Mouse (Mus musculus) ES-Bruce4 (cell line): ENCODE results near the gene Plppr3. TPM values are rescaled to one million over a fixed set of nuclear protein-coding genes. Genes with fewer than 3 reads are reported as not detected.
A peak's percentile ranks its signal among the peaks of the same experiment; 100 is the strongest.

Source experiments
- H3K27ac ChIP-seq: 2 replicates; pipeline ENCODE4 v1.5.1; 2012; ENCODE audit warnings: low read length, inconsistent platforms; ENCODE audit not compliant: insufficient read depth
- H3K27me3 ChIP-seq: 2 replicates; pipeline ENCODE4 v1.6.1; 2012; ENCODE audit warnings: mild to moderate bottlenecking, low read length, inconsistent platforms; ENCODE audit not compliant: control insufficient read depth, poor library complexity, insufficient read depth, severe bottlenecking
- H3K36me3 ChIP-seq: 2 replicates; pipeline ENCODE4 v1.6.1; 2012; ENCODE audit warnings: inconsistent platforms, mild to moderate bottlenecking, low read length, moderate library complexity; ENCODE audit not compliant: control insufficient read depth, poor library complexity, insufficient read depth, severe bottlenecking
- H3K4me1 ChIP-seq: one replicate; pipeline ENCODE4 v1.8.1; 2011; ENCODE audit warnings: low read length; ENCODE audit not compliant: control insufficient read depth, insufficient read depth
- H3K4me3 ChIP-seq: 2 replicates; pipeline ENCODE4 v1.5.1; 2011; ENCODE audit warnings: low read depth, mild to moderate bottlenecking, low read length
- H3K9ac ChIP-seq: 2 replicates; pipeline ENCODE4 v1.6.1; 2012; ENCODE audit warnings: low read depth, mild to moderate bottlenecking, inconsistent platforms; ENCODE audit not compliant: poor library complexity, severe bottlenecking
- H3K9me3 ChIP-seq: replicated peaks from 2 replicates; pipeline ENCODE4 v1.6.1; 2012; ENCODE audit warnings: mild to moderate bottlenecking, low read length, inconsistent platforms; ENCODE audit not compliant: control insufficient read depth, poor library complexity, insufficient read depth, severe bottlenecking
- CTCF ChIP-seq: IDR thresholded peaks from one replicate; pipeline ENCODE4 v1.8.1; 2011; ENCODE audit warnings: low read depth, low read length
- EP300 ChIP-seq: IDR thresholded peaks from 2 replicates; pipeline ENCODE4 v1.6.1; 2011; ENCODE audit warnings: low read depth, low read length; ENCODE audit not compliant: insufficient read depth
- POLR2A ChIP-seq: IDR thresholded peaks from one replicate; pipeline ENCODE4 v1.8.1; 2011; ENCODE audit warnings: low read length; ENCODE audit not compliant: insufficient read depth
- polyA plus RNA-seq: library from polyadenylated mRNA; stranded (reverse); fragments of >200 nt; gene quantifications from 2 replicates; pipeline ENCODE4 v1.2.4, GENCODE M21; 2011; ENCODE audit warnings: low read depth; ENCODE audit not compliant: missing spikeins, insufficient read depth, insufficient read length

Plppr3 gene
- polyA plus RNA-seq, 1 experiment = 6.4 TPM

- TF ChIP-seq POLR2A = no peak
- TF ChIP-seq EP300 = no peak
- no peak for TF ChIP-seq CTCF
- H3K27me3 ChIP-seq = no peaks in the 10 kb centered on the region
- H3K9me3 ChIP-seq = no peaks in the 10 kb centered on the region
- H3K4me3 ChIP-seq = no peak overlapping the region
- no peak overlapping the region for H3K9ac ChIP-seq
- H3K36me3 ChIP-seq = no peaks in the 10 kb centered on the region
- no peaks in the 10 kb centered on the region for H3K4me1 ChIP-seq
- no peak overlapping the region for H3K27ac ChIP-seq
These were observed 33.0 kb upstream of the Plppr3 start for GRCm38 (mm10) chr10:79907415-79907814.

- no peak overlapping the region for H3K9ac ChIP-seq
- H3K36me3 ChIP-seq = no peaks in the 10 kb centered on the region
- no peaks in the 10 kb centered on the region for H3K27me3 ChIP-seq
- no peaks in the 10 kb centered on the region for H3K4me1 ChIP-seq
- TF ChIP-seq POLR2A = no peak
- TF ChIP-seq CTCF = no peak
- TF ChIP-seq EP300 = no peak
- H3K27ac ChIP-seq = no peak overlapping the region
- no peak overlapping the region for H3K4me3 ChIP-seq
- no peaks in the 10 kb centered on the region for H3K9me3 ChIP-seq
These were observed 32.3 kb upstream of the Plppr3 start for GRCm38 (mm10) chr10:79906712-79907111.

- no peak overlapping the region for H3K9ac ChIP-seq
- H3K36me3 ChIP-seq = no peaks in the 10 kb centered on the region
- TF ChIP-seq EP300 (no peak), CTCF (peak; percentile 18)
- H3K27me3 ChIP-seq = no peaks in the 10 kb centered on the region
- no peak overlapping the region for H3K4me3 ChIP-seq
- peaks cover 3% of the 10 kb centered on the region for H3K4me1 ChIP-seq
- H3K9me3 ChIP-seq = no peaks in the 10 kb centered on the region
- no peak overlapping the region for H3K27ac ChIP-seq
These were observed 26.5 kb upstream of the Plppr3 start for GRCm38 (mm10) chr10:79900951-79901410.

DNA sequence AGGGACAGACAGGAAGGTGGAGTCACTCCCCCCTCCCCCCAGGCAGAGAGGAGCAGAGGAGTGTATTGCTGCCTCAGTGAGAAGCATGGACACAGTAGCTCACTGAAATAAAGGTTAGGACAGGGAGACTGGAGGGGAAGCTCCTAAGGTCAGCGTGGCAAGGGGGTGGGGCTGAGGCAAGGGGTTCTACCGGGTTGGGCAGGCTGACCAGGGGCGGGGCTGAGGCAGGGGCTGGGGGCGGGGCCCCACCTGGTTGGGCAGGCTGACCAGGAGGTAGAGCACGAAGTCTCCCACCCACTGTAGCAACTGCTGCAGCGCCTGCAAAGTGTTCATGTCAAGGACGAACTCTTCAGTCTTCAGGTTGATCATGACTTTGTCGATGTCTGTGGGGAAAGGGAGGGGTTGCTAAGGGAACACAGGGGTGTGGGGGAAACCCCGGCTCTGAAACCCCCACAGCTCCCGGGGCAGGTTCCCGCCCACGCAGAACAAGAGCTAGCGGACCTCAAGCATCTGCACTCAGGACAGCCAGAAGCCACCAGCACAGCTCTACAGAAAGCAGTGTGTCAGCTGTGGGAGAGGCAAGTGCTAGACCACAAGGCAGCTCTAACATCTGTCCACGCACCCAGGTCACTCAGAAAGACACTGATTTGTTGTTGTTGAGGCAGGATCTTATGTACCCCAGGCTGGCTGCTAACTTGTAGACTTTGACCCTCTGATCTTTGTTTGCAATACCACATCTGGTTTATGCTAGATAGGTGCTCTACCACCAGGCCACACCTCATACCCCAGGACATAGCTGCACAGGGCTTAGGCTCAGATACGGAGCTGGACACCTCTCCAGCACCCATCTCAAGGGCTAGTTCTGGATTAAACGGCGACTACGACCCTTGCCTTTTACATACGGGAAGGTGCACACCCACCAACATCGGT, 23.1 kb upstream of the Plppr3 start:
- no peaks in the 10 kb centered on the region for H3K36me3 ChIP-seq
- peaks cover 3% of the 10 kb centered on the region for H3K4me1 ChIP-seq
- TF ChIP-seq CTCF = no peak
- TF ChIP-seq EP300 = no peak
- no peak for TF ChIP-seq POLR2A
- H3K9me3 ChIP-seq = no peaks in the 10 kb centered on the region
- no peak overlapping the region for H3K4me3 ChIP-seq
- H3K27ac ChIP-seq = no peak overlapping the region
- no peaks in the 10 kb centered on the region for H3K27me3 ChIP-seq
- no peak overlapping the region for H3K9ac ChIP-seq

- Histone ChIP-seq H3K4me1 (peaks cover 3% of the 10 kb centered on the region), H3K27ac (no peak overlapping the region), H3K4me3 (no peak overlapping the region), H3K9me3 (no peaks in the 10 kb centered on the region), H3K36me3 (no peaks in the 10 kb centered on the region), H3K9ac (no peak overlapping the region), H3K27me3 (no peaks in the 10 kb centered on the region)
- no peak for TF ChIP-seq EP300
- no peak for TF ChIP-seq CTCF
- no peak for TF ChIP-seq POLR2A
These were observed 22.4 kb upstream of the Plppr3 start for GRCm38 (mm10) chr10:79896814-79897213.

- TF ChIP-seq POLR2A (no peak), EP300 (no peak), CTCF (no peak)
- Histone ChIP-seq H3K9ac (no peak overlapping the region), H3K36me3 (no peaks in the 10 kb centered on the region), H3K4me3 (no peak overlapping the region), H3K9me3 (no peaks in the 10 kb centered on the region), H3K27ac (no peak overlapping the region), H3K27me3 (no peaks in the 10 kb centered on the region), H3K4me1 (peaks cover 3% of the 10 kb centered on the region)
These were observed 21.9 kb upstream of the Plppr3 start for GRCm38 (mm10) chr10:79896306-79896705.
